Mouse (Mus musculus): ENCODE data around the gene Gorab. TPM values are rescaled to one million over a fixed set of nuclear protein-coding genes. Genes with fewer than 3 reads are reported as not detected.

Gorab gene
- total RNA-seq, 2 experiments from 2014 or later, result 13.4 to 14.5 TPM

GRCm38 (mm10) chr1:163344931-163345330 is 58.5 kb downstream of the Gorab start:
- TF ChIP-seq CTCF (conservative IDR thresholded peaks at IDR 0.05), result peak; percentile 65
- Histone ChIP-seq H3K4me3 (no peak overlapping the region), H3K27ac (no peak overlapping the region)
- DNase-seq (ENCODE audit: low spot score in 2 of 2), result no peak

DNA sequence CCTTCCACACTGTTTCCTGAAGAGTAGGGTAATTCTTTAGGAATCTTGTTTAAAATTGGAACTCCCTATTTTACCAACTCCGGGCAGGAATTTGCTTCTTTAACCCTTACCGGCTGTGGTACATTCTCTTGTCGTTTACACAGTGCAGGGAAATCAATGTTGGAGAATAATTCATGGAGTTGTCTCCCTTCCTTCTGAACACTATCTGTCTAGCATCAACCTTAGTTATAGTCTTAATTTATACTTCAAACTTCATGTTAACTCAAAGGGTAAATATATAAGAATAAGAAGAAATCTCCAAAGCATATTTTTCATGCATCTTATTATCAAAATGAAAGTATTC is 64.3 kb downstream of the Gorab start:
- no peak for DNase-seq (ENCODE audit: low spot score in 2 of 2)
- H3K4me3 ChIP-seq, result no peak overlapping the region; the same call in 1 of the 2 replicates
- TF ChIP-seq CTCF (conservative IDR thresholded peaks at IDR 0.05), result no peak
- H3K27ac ChIP-seq, result no peak overlapping the region

- no peak overlapping the region; the same call in 1 of the 2 replicates for H3K4me3 ChIP-seq
- TF ChIP-seq CTCF (conservative IDR thresholded peaks at IDR 0.05), result no peak
- no peak overlapping the region for H3K27ac ChIP-seq
- DNase-seq (ENCODE audit: low spot score in 2 of 2), result no peak
These were observed 64.8 kb downstream of the Gorab start for GRCm38 (mm10) chr1:163338525-163339218.

DNA sequence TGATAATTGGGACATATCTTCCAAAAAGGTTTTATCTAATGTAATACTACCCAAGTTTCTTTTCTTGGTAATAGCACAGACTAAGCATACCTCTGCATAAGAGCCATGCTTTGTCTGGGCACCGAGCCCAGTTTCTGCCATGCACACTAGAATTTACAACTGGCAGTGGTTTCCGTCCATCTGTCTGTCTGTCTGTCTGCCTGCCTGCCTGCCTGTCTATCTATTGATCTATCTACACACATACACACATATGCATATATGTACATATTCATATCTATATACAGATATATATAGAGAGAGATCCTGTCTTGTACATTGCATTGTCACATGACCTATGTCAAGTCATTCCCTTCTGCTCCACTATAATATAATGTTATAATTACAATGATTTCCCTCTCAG is 65.6 kb downstream of the Gorab start:
- TF ChIP-seq CTCF (conservative IDR thresholded peaks at IDR 0.05), result no peak
- no peak for DNase-seq (ENCODE audit: low spot score in 2 of 2)
- Histone ChIP-seq H3K4me3 (no peak overlapping the region), H3K27ac (no peak overlapping the region)

Other genes with a start within 250 kb of the Gorab start
- 1 to 10 TPM; 4.6 to 5.9 TPM for gene Prrx1, start 90.0 kb downstream of the Gorab start, total RNA-seq (2021)

Measured in layer of hippocampus, adult 2 months (tissue).